Comparison of ENCODE assay signal across 18 mouse cellular contexts in genomic region chr12:72674820-72675219, GRCm38 (mm10). TPM values are rescaled to one million over a fixed set of nuclear protein-coding genes. Genes with fewer than 3 reads are reported as not detected.
DNase-seq lines count a peak whose midpoint lies in the region; ATAC-seq and TF ChIP-seq lines count a peak whose summit lies in the region.
"Had no signal": no experiment of that assay in that cellular context is flagged by ENCODE, and none has a peak within 500 bp of the region (broad histone marks: within the 10 kb centered on the region; RNA-seq: fewer than 3 reads in every experiment).

No protein-coding gene starts in this region.

- no peak for TF ChIP-seq POLR2A in brain, embryonic 14.5 days (IDR thresholded peaks at IDR 0.05; ENCODE audit: borderline replicate concordance, extremely low read depth, insufficient read depth, insufficient read length, poor library complexity, severe bottlenecking)

- no peaks in the 10 kb centered on the region for H3K27me3 ChIP-seq in heart, embryonic 14.5 days (ENCODE audit: control insufficient read depth, insufficient read depth, low read length)
- no peaks in the 10 kb centered on the region for H3K27me3 ChIP-seq in midbrain, postnatal 0 days (ENCODE audit: insufficient read depth, low read length)
- no peaks in the 10 kb centered on the region for H3K27me3 ChIP-seq in midbrain, embryonic 15.5 days (replicated peaks)
- H3K27me3 ChIP-seq: hindbrain, embryonic 13.5 days; stomach, embryonic 15.5 days had no signal

- ATAC-seq in heart, embryonic 14.5 days (ENCODE audit: insufficient number of reproducible peaks, insufficient read depth, low FRiP score, low read depth) = no peak; the same call in 1 of the 2 replicates
- no peak for ATAC-seq in midbrain, postnatal 0 days (ENCODE audit: low FRiP score)
- no peak for ATAC-seq in midbrain, embryonic 15.5 days (replicated peaks)

- peak overlapping the region; percentile 59 to 69; a peak in 3 of 4 replicates for H3K27ac ChIP-seq in heart, embryonic 14.5 days (replicated peaks in 1 of 2; ENCODE audit: control insufficient read depth in 1 of 2, insufficient read depth in 1 of 2, low read depth in 2 of 2, low read length in 2 of 2)
- H3K27ac ChIP-seq in midbrain, postnatal 0 days (ENCODE audit: low read depth, low read length) = no peak overlapping the region
- no peak overlapping the region for H3K27ac ChIP-seq in midbrain, embryonic 15.5 days
- H3K27ac ChIP-seq: hindbrain, embryonic 13.5 days; stomach, embryonic 15.5 days had no signal

- H3K9ac ChIP-seq in heart, embryonic 14.5 days (ENCODE audit: low read length) = no peak overlapping the region
- no peak overlapping the region for H3K9ac ChIP-seq in midbrain, postnatal 0 days (replicated peaks; ENCODE audit: low read length, poor library complexity, severe bottlenecking)
- H3K9ac ChIP-seq in midbrain, embryonic 15.5 days = no peak overlapping the region
- H3K9ac ChIP-seq: hindbrain, embryonic 13.5 days; stomach, embryonic 15.5 days had no signal

- intact Hi-C loops in heart, postnatal 36 days (cut with DNase I) = no loop called here

- DNase-seq in heart, postnatal 36 days = no peak
- peak; percentile 21 for DNase-seq in midbrain, postnatal 0 days (ENCODE audit: low spot score)
- DNase-seq in brain, embryonic 14.5 days (ENCODE audit: low read depth) = peak; percentile 29
- no peak for DNase-seq in right cerebral cortex, adult 18-20 months
- no peak for DNase-seq in natural killer cell, adult 2 months (ENCODE audit: low spot score in 2 of 2)
- DNase-seq: cerebellum, adult 8-10 months; kidney, adult 2 months; right cerebral cortex, postnatal 4 days; thymus, postnatal 4 days had no signal

- no peak for TF ChIP-seq CTCF in midbrain, postnatal 0 days (IDR thresholded peaks at IDR 0.05)
- TF ChIP-seq CTCF in brain, embryonic 14.5 days (IDR thresholded peaks at IDR 0.05; ENCODE audit: borderline replicate concordance, extremely low read depth, insufficient read depth, insufficient read length) = no peak

- H3K4me1 ChIP-seq in heart, embryonic 14.5 days (ENCODE audit: control insufficient read depth in 2 of 2, insufficient read depth in 2 of 2, low read length in 2 of 2) = peaks cover 7 to 12% of the 10 kb centered on the region in 2 experiments
- H3K4me1 ChIP-seq in midbrain, postnatal 0 days (ENCODE audit: insufficient read depth, low read length) = no peaks in the 10 kb centered on the region
- H3K4me1 ChIP-seq in midbrain, embryonic 15.5 days = no peaks in the 10 kb centered on the region
- H3K4me1 ChIP-seq: hindbrain, embryonic 13.5 days; stomach, embryonic 15.5 days had no signal

- H3K4me2 ChIP-seq in heart, embryonic 14.5 days (ENCODE audit: low read length) = no peak overlapping the region
- H3K4me2 ChIP-seq in midbrain, postnatal 0 days (ENCODE audit: low read depth, low read length, poor library complexity, severe bottlenecking) = no peak overlapping the region
- H3K4me2 ChIP-seq in midbrain, embryonic 15.5 days = no peak overlapping the region
- H3K4me2 ChIP-seq: hindbrain, embryonic 13.5 days; stomach, embryonic 15.5 days had no signal

- 78% methylated on average over 2 of the region's 2 CpGs for WGBS in heart, embryonic 14.5 days
- 63% methylated on average over 2 of the region's 2 CpGs for WGBS in midbrain, postnatal 0 days
- 61% methylated on average over 2 of the region's 2 CpGs for WGBS in midbrain, embryonic 15.5 days

- no peaks in the 10 kb centered on the region for H3K36me3 ChIP-seq in heart, embryonic 14.5 days (ENCODE audit: control insufficient read depth, insufficient read depth, low read length)
- no peaks in the 10 kb centered on the region for H3K36me3 ChIP-seq in midbrain, postnatal 0 days (ENCODE audit: insufficient read depth, low read length)
- no peaks in the 10 kb centered on the region for H3K36me3 ChIP-seq in midbrain, embryonic 15.5 days (replicated peaks)
- H3K36me3 ChIP-seq: hindbrain, embryonic 13.5 days; stomach, embryonic 15.5 days had no signal

- no peaks in the 10 kb centered on the region for H3K9me3 ChIP-seq in heart, embryonic 14.5 days (ENCODE audit: control insufficient read depth, low read length)
- H3K9me3 ChIP-seq in midbrain, postnatal 0 days (ENCODE audit: low read length) = no peaks in the 10 kb centered on the region
- no peaks in the 10 kb centered on the region for H3K9me3 ChIP-seq in midbrain, embryonic 15.5 days
- H3K9me3 ChIP-seq: hindbrain, embryonic 13.5 days; stomach, embryonic 15.5 days had no signal

- no peak overlapping the region for H3K4me3 ChIP-seq in heart, embryonic 14.5 days (ENCODE audit: control insufficient read depth in 1 of 2, insufficient read depth in 1 of 2, low read depth in 1 of 2, low read length in 2 of 2)
- no peak overlapping the region for H3K4me3 ChIP-seq in midbrain, postnatal 0 days (ENCODE audit: low read depth, low read length)
- no peak overlapping the region for H3K4me3 ChIP-seq in midbrain, embryonic 15.5 days
- H3K4me3 ChIP-seq: hindbrain, embryonic 13.5 days; megakaryocyte, embryonic 14.5 days; stomach, embryonic 15.5 days had no signal

RNA-seq across cellular contexts. Expression of gene Dhrs7, which starts 10.1 kb away (rescaled TPM):
- 87.0 and 96.1 TPM in 2 replicates for polyA plus RNA-seq in heart, embryonic 14.5 days (2014; fragmentation: Nextera tagmentation; extraction: Ambion mirVana)
- 10 to 100 TPM; 76.3 to 80.8 TPM for total RNA-seq in heart, postnatal 36 days (2021)
- total RNA-seq in midbrain, postnatal 0 days (2014; rRNA removed) = 10.5 and 12.3 TPM in 2 replicates
- polyA plus RNA-seq in midbrain, postnatal 0 days (2015; fragmentation: Nextera tagmentation; extraction: Ambion mirVana) = 26.3 and 28.5 TPM in 2 replicates
- polyA plus RNA-seq in midbrain, embryonic 15.5 days (2015; fragmentation: Nextera tagmentation; extraction: Ambion mirVana) = 15.1 and 16.6 TPM in 2 replicates
- 6.0 and 6.8 TPM in 2 replicates for polyA plus RNA-seq in brain, embryonic 14.5 days (2012; rRNA removed)

RNA-seq across cellular contexts. Expression of gene Gm4756, which starts 25.4 kb away (rescaled TPM):
- polyA plus RNA-seq in heart, embryonic 14.5 days (2014; fragmentation: Nextera tagmentation; extraction: Ambion mirVana) = not detected in 2 replicates
- total RNA-seq in heart, postnatal 36 days (2021) = not detected
- total RNA-seq in midbrain, postnatal 0 days (2014; rRNA removed) = not detected in 2 replicates
- polyA plus RNA-seq in midbrain, postnatal 0 days (2015; fragmentation: Nextera tagmentation; extraction: Ambion mirVana) = not detected in 2 replicates
- polyA plus RNA-seq in midbrain, embryonic 15.5 days (2015; fragmentation: Nextera tagmentation; extraction: Ambion mirVana) = not detected in 2 replicates
- not detected in 2 replicates for polyA plus RNA-seq in brain, embryonic 14.5 days (2012; rRNA removed)
- total RNA-seq: left cerebral cortex, adult 8-10 months had no signal
- polyA plus RNA-seq: embryonic facial prominence, embryonic 11.5 days; forebrain, embryonic 11.5 days; hindbrain, embryonic 13.5 days; large intestine, adult 2 months; stomach, embryonic 15.5 days had no signal

Comparison
In these comparisons a context has a peak if more than half of its experiments do, and no peak if none do; other contexts are left out.
1. H3K27ac ChIP-seq: peak in heart, embryonic 14.5 days (2 of 2); none in midbrain, postnatal 0 days (single experiment) and midbrain, embryonic 15.5 days (single experiment).
2. DNase-seq: peak in midbrain, postnatal 0 days (single experiment) and brain, embryonic 14.5 days (single experiment); none in heart, postnatal 36 days (0 of 2), right cerebral cortex, adult 18-20 months (single experiment) and natural killer cell, adult 2 months (0 of 2).